Mouse (Mus musculus): Measurements from ENCODE around the gene Fbxw4.

DNA sequence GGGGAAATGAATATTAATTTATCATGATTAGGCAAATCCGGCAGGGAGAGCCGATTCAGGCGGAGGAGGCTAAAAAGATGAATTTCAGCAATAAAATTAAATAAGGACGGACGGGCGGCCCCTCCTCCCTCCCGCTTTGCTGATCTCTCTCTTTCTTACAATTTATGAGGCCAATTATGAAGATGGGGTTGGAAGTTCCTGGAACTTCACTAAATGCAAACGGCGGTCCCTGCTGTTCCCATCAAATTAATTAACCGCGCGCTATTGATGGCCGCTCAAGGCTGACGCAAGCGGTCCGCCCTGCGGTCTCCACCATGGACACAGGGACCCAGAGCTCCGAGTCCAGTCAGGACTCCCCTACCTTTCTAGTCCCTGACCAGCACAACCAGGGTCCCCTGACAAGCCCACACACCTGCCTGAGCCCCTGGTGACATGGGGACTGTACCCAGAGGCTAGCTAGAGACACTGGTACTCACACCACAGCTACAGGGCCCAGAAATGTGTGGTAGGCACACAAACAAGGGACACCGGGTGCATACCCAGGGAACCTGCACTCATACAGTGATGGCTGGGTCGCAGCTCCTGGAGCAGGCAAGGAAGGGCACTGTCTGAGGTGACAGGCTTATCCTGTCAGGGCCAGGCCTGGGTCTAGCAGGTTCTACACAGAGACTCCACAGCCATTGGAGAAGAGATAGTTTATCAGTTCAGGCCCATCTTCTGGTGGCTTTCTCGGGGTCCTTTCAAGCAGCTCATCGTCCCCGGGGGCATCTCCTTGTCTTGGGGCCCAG lies 110.8 kb downstream of the Fbxw4 start:
- TF ChIP-seq EP300 (IDR thresholded peaks at IDR 0.05; ENCODE audit: low read depth), result no peak
- no peak for TF ChIP-seq CTCF (IDR thresholded peaks at IDR 0.05; ENCODE audit: low read depth)
